Mouse (Mus musculus): Measurements from ENCODE around the gene Apoo. TPM values are rescaled to one million over a fixed set of nuclear protein-coding genes. Genes with fewer than 3 reads are reported as not detected.
"Not testable (repeated sequence)": the region's sequence is repeated elsewhere in the genome, so short reads cannot be mapped to it uniquely, and the experiment has no call there.

Gene Apoo
- polyA plus RNA-seq, 1 experiment, result 32.0 TPM

GRCm38 (mm10) chrX:94459346-94459745, 92.4 kb downstream of the Apoo start:
- DNase-seq (ENCODE audit: low read depth), result peak; percentile 31
- TF ChIP-seq POLR2A (IDR thresholded peaks at IDR 0.05; ENCODE audit: borderline replicate concordance, extremely low read depth, insufficient read depth, insufficient read length, poor library complexity, severe bottlenecking) (no peak), CTCF (IDR thresholded peaks at IDR 0.05; ENCODE audit: borderline replicate concordance, extremely low read depth, insufficient read depth, insufficient read length) (no peak)

DNA sequence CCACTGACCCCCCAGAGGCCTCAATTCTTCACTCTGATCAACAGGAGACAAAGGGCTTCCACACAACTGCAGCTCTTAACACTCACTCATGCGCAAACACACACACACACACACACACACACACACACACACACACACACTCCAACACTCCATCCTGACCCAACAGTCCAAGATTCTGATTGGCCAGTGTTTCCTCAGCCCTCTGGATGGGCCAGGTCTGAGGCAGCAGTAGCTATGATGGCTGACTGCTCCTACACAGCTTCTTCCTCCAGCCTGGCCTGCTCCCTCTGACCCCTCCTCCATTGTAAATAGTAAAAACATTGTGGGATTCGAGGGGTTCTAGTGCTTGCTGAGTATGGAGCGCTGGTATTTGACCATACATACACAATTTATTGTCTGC, 94.6 kb downstream of the Apoo start:
- DNase-seq (ENCODE audit: low read depth), result peak; percentile 11

- not testable (repeated sequence) for DNase-seq (ENCODE audit: low read depth)
Measured at GRCm38 (mm10) chrX:94462604-94463429, 95.9 kb downstream of the Apoo start.

Other genes with a start within 250 kb of the Apoo start
- gene Zfx, start 243.4 kb upstream of the Apoo start, polyA plus RNA-seq (2012; rRNA removed), result 13.1 and 16.4 TPM in 2 replicates
- gene Eif2s3x, start 154.3 kb upstream of the Apoo start, polyA plus RNA-seq (2012; rRNA removed), result 118 and 141 TPM in 2 replicates
- 5.7 and 6.3 TPM in 2 replicates for gene Klhl15, start 132.5 kb upstream of the Apoo start, polyA plus RNA-seq (2012; rRNA removed)
- 0.15 and 0.35 TPM in 2 replicates for gene Fam90a1b, start 340 bp upstream of the Apoo start, polyA plus RNA-seq (2012; rRNA removed)
- 986 and 1,050 TPM in 2 replicates for gene Maged1, start 175.0 kb downstream of the Apoo start, polyA plus RNA-seq (2012; rRNA removed)

Data from brain, embryonic 14.5 days (tissue).